Mouse (Mus musculus) erythroblast, embryonic 14.5 days (primary cell): Measurements from ENCODE around the gene Cbarp. TPM values are rescaled to one million over a fixed set of nuclear protein-coding genes. Genes with fewer than 3 reads are reported as not detected.

ENCODE experiments used
- H3K27me3 ChIP-seq: 2 replicates; pipeline ENCODE4 v1.6.1; 2012; ENCODE audit warnings: inconsistent platforms; ENCODE audit not compliant: control insufficient read depth
- H3K36me3 ChIP-seq: 2 replicates; pipeline ENCODE4 v1.6.1; 2012; ENCODE audit warnings: mild to moderate bottlenecking, inconsistent platforms; ENCODE audit not compliant: control insufficient read depth
- H3K4me1 ChIP-seq: 2 replicates; pipeline ENCODE4 v1.6.1; 2012; ENCODE audit warnings: inconsistent platforms; ENCODE audit not compliant: control insufficient read depth
- H3K4me3 ChIP-seq: replicated peaks from 2 replicates; pipeline ENCODE3; 2012; ENCODE audit warnings: moderate library complexity, mild to moderate bottlenecking, inconsistent platforms
- H3K9me3 ChIP-seq: 2 replicates; pipeline ENCODE4 v1.6.1; 2012; ENCODE audit warnings: low read length, inconsistent platforms, mixed read lengths; ENCODE audit not compliant: control insufficient read depth
- GATA1 ChIP-seq: IDR thresholded peaks from 2 replicates; pipeline ENCODE4 v1.6.1; 2012; ENCODE audit warnings: low read length, inconsistent platforms, mixed read lengths
- TAL1 ChIP-seq: IDR thresholded peaks from 3 replicates; pipeline ENCODE4 v1.6.1; 2012; ENCODE audit warnings: low read length, inconsistent platforms, mixed read lengths
- polyA plus RNA-seq: library from polyadenylated mRNA; stranded (reverse); fragments of >175 nt; gene quantifications from 2 replicates; pipeline ENCODE4 v1.2.3, GENCODE M21; 2012

Gene Cbarp
- polyA plus RNA-seq, 1 experiment: 0.52 TPM

DNA sequence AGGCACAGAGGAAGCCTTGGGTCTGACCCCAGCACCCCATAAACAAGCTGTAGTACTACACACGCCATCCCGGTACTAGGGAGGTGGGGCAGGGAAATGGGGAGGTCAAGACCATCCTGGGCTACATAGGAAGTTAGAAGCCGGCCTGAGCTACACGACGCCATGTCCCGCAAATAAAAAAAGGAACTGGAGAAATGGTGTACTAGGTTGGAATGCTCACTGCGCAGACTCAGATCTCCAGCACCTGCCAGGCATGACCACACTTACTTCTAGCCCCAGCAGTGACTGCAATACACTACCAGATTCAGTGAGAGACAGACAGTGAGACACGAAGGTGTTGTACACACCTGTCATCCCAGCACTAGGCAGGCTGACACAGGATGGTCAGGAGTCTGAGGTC is 53.2 kb downstream of the Cbarp start:
- Histone ChIP-seq H3K36me3 (peaks cover 87% of the 10 kb centered on the region), H3K4me3 (no peak overlapping the region), H3K27me3 (no peaks in the 10 kb centered on the region), H3K9me3 (no peaks in the 10 kb centered on the region), H3K4me1 (peaks cover 65% of the 10 kb centered on the region)
- no peak for TF ChIP-seq GATA1
- TF ChIP-seq TAL1: no peak

DNA sequence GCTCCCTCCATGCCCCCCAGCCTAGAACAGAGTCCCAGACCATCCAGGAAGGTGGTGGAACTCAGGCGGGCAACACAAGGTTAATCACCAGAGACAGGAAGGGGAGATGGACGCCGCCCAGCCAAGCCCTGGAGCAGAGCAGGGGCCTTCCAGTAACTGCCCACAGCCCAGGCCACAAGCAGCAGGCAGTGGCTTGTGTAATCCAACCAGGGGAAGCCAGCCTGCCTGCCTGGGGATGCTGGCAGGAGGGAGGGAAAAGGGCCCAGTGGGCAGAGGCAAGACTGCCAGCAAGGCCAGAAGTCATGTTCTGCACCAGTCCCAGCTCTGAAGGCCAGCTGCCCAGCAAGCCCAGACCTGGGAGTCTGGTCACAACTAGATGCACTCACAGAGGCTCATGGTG is 53.8 kb downstream of the Cbarp start:
- peaks cover 68% of the 10 kb centered on the region for H3K4me1 ChIP-seq
- H3K36me3 ChIP-seq: peaks cover 87% of the 10 kb centered on the region
- no peaks in the 10 kb centered on the region for H3K9me3 ChIP-seq
- no peak overlapping the region for H3K4me3 ChIP-seq
- no peaks in the 10 kb centered on the region for H3K27me3 ChIP-seq
- TF ChIP-seq GATA1: no peak

DNA sequence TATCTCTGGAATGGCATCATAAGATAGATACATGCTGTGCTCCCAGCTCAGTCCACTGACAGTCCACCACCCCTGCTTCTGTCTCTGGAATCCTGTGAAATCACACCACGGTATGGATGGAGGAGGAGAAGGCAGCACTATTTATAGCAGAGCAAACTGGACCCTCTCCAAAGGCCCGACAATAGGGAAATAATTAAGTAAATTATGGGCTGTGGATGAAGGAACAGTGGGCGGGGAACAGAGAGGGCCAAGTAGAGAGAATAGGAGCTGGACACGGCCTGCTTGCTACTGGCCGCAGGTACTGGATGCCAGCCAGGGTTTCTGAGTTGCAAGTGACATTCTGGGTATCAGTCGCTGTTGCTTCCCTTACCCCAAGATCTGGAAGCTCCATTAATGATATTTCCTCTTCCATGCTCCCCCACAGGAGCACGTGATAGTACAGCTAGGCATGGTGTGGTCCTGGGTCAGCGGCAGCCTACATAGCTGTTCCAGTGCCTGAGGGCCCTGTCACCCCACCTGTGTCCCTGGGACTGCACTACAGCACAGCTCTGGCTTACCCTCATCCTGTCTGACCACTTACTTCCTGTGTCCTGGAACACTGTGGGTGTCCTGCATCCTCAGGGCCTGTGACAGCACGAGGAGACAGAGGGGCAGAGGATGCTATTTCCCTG is 55.7 kb downstream of the Cbarp start:
- no peaks in the 10 kb centered on the region for H3K9me3 ChIP-seq
- no peak overlapping the region for H3K4me3 ChIP-seq
- peaks cover 91% of the 10 kb centered on the region for H3K36me3 ChIP-seq
- H3K4me1 ChIP-seq: peaks cover 72% of the 10 kb centered on the region
- TF ChIP-seq GATA1 (no peak), TAL1 (no peak)
- H3K27me3 ChIP-seq: no peaks in the 10 kb centered on the region

GRCm38 (mm10) chr10:80081075-80081474 is 59.6 kb downstream of the Cbarp start:
- Histone ChIP-seq H3K4me1 (peaks cover 80% of the 10 kb centered on the region), H3K9me3 (no peaks in the 10 kb centered on the region), H3K27me3 (no peaks in the 10 kb centered on the region), H3K4me3 (peak overlapping the region; percentile 63), H3K36me3 (peaks cover 97% of the 10 kb centered on the region)
- TF ChIP-seq GATA1 (peak; percentile 90), TAL1 (peak; percentile 94)

Other genes starting within 250 kb of the Cbarp start
- gene Cfd, start 250.0 kb downstream of the Cbarp start, polyA plus RNA-seq: not detected in 2 replicates
- gene Med16, start 231.9 kb downstream of the Cbarp start, polyA plus RNA-seq: 4.1 and 4.9 TPM in 2 replicates
- gene Gm26602, start 230.0 kb downstream of the Cbarp start, polyA plus RNA-seq: 0.21 TPM in 1 of 2 replicates, not detected in the other
- 0.01 TPM in 1 of 2 replicates, not detected in the other for gene Kiss1r, start 223.9 kb downstream of the Cbarp start, polyA plus RNA-seq
- 9.9 and 13.0 TPM in 2 replicates for gene R3hdm4, start 219.6 kb downstream of the Cbarp start, polyA plus RNA-seq
- gene Arid3a, start 213.8 kb downstream of the Cbarp start, polyA plus RNA-seq: 1.0 and 1.4 TPM in 2 replicates
- 4.4 and 4.9 TPM in 2 replicates for gene Wdr18, start 180.7 kb downstream of the Cbarp start, polyA plus RNA-seq
- 0.01 TPM in 1 of 2 replicates, not detected in the other for gene Grin3b, start 170.1 kb downstream of the Cbarp start, polyA plus RNA-seq
- gene Tmem259, start 156.5 kb downstream of the Cbarp start, polyA plus RNA-seq: 47.6 and 49.5 TPM in 2 replicates
- 0.59 and 0.74 TPM in 2 replicates for gene Cnn2, start 152.3 kb downstream of the Cbarp start, polyA plus RNA-seq
- gene Abca7, start 144.3 kb downstream of the Cbarp start, polyA plus RNA-seq: 7.6 and 7.9 TPM in 2 replicates
- 1.5 and 1.7 TPM in 2 replicates for gene Arhgap45, start 124.2 kb downstream of the Cbarp start, polyA plus RNA-seq
- gene Polr2e, start 101.0 kb downstream of the Cbarp start, polyA plus RNA-seq: 11.9 and 17.1 TPM in 2 replicates
- 551 and 700 TPM in 2 replicates for gene Gpx4, start 93.7 kb downstream of the Cbarp start, polyA plus RNA-seq
- 3.4 and 3.9 TPM in 2 replicates for gene Sbno2, start 35.3 kb downstream of the Cbarp start, polyA plus RNA-seq
- gene Stk11, start 25.0 kb downstream of the Cbarp start, polyA plus RNA-seq: 69.2 and 71.6 TPM in 2 replicates
- 139 and 144 TPM in 2 replicates for gene Atp5d, start 2.2 kb downstream of the Cbarp start, polyA plus RNA-seq
- 7.0 and 9.3 TPM in 2 replicates for gene Midn, start 7.4 kb upstream of the Cbarp start, polyA plus RNA-seq
- gene Cirbp, start 25.1 kb upstream of the Cbarp start, polyA plus RNA-seq: 3.9 and 4.3 TPM in 2 replicates
- 0.60 and 0.99 TPM in 2 replicates for gene 1600002K03Rik, start 32.1 kb upstream of the Cbarp start, polyA plus RNA-seq
- 0.10 and 0.16 TPM in 2 replicates for gene Efna2, start 38.6 kb upstream of the Cbarp start, polyA plus RNA-seq
- 4.2 and 4.7 TPM in 2 replicates for gene Mum1, start 85.6 kb upstream of the Cbarp start, polyA plus RNA-seq
- gene Ndufs7, start 108.3 kb upstream of the Cbarp start, polyA plus RNA-seq: 19.0 and 28.9 TPM in 2 replicates
- gene Gamt, start 120.2 kb upstream of the Cbarp start, polyA plus RNA-seq: 0.11 and 0.20 TPM in 2 replicates
- gene Dazap1, start 120.7 kb upstream of the Cbarp start, polyA plus RNA-seq: 76.5 and 84.5 TPM in 2 replicates
- gene Rps15, start 151.6 kb upstream of the Cbarp start, polyA plus RNA-seq: 998 and 1,528 TPM in 2 replicates
- under 0.01 TPM in 1 of 2 replicates, not detected in the other for gene Apc2, start 155.1 kb upstream of the Cbarp start, polyA plus RNA-seq
- 10.6 and 12.9 TPM in 2 replicates for gene 2310011J03Rik, start 179.7 kb upstream of the Cbarp start, polyA plus RNA-seq
- 0.55 and 0.65 TPM in 2 replicates for gene Pcsk4, start 188.7 kb upstream of the Cbarp start, polyA plus RNA-seq
- gene Reep6, start 189.1 kb upstream of the Cbarp start, polyA plus RNA-seq: 18.8 and 21.4 TPM in 2 replicates
- 2.2 and 2.6 TPM in 2 replicates for gene Adamtsl5, start 207.6 kb upstream of the Cbarp start, polyA plus RNA-seq
- gene Plk5, start 215.6 kb upstream of the Cbarp start, polyA plus RNA-seq: not detected in 2 replicates
- gene Mex3d, start 246.8 kb upstream of the Cbarp start, polyA plus RNA-seq: 0.53 and 0.55 TPM in 2 replicates